Mouse (Mus musculus): ENCODE measurements around the gene Lrmp.

DNA sequence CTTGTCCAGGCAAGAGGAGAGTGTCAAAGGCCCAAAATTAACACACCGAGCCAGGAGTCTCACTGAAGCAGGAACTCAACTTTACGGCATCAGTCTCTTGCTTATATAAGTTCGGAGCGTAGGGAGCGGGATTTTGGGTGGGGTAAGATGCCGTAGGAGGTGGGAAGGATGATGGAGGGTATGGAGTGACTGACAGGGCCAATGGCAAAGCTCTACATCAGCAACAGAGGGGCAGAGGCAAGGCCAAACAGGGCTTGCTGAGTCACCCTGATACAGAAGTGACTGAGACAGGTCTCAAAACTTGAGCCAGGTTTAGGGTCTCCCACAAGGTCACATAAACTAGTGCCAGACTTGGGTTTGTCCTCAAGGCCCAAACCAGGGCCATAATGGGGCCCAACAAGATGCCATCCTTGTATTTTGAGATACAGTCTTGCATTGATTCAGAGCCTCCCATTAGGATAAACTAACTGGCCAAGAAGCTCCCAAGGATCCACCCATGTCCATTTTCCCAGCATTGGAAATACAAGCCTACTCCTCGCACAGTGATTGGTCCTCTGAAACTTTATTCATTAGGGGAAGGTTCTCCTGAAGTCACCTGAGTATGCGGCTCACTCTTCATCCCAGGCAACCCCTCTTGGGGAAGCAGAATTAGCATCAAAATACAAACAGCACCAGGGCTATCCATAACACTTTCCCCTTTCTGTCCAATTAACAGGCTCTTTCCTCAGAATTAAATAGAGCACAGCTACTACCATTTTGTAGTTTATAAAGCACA, 30.9 kb upstream of the Lrmp start:
- TF ChIP-seq CTCF (IDR thresholded peaks at IDR 0.05; ENCODE audit: low read depth, low read length) (no peak), TAL1 (conservative IDR thresholded peaks at IDR 0.05; ENCODE audit: low read depth, low read length) (no peak)
